Mouse (Mus musculus): ENCODE results near the gene Foxo6.

- TF ChIP-seq EP300 (IDR thresholded peaks at IDR 0.05; ENCODE audit: insufficient read depth, low read depth, low read length): 0 out of 2 replicates have a peak, but pooled peaks have one; percentile 16
- TF ChIP-seq POLR2A (IDR thresholded peaks at IDR 0.05; ENCODE audit: insufficient read depth, low read length): no peak
Measured at GRCm38 (mm10) chr4:120226682-120227081, 60.5 kb downstream of the Foxo6 start.
